Mouse (Mus musculus) heart, postnatal 4 days (tissue): ENCODE results near the gene Mafk. TPM values are rescaled to one million over a fixed set of nuclear protein-coding genes. Genes with fewer than 3 reads are reported as not detected.
"Not testable (repeated sequence)": the region's sequence is repeated elsewhere in the genome, so short reads cannot be mapped to it uniquely, and the experiment has no call there.

Experiments
- DNase-seq: peaks from one replicate; pipeline ENCODE4 v3.0.0; 2021
- total RNA-seq, 2 experiments: library from RNA; stranded (reverse); gene quantifications; 2 replicates each; pipeline ENCODE4 v1.2.3; 2021

Mafk gene
- total RNA-seq, result 10 to 100 TPM; 28.1 to 29.1 TPM

DNA sequence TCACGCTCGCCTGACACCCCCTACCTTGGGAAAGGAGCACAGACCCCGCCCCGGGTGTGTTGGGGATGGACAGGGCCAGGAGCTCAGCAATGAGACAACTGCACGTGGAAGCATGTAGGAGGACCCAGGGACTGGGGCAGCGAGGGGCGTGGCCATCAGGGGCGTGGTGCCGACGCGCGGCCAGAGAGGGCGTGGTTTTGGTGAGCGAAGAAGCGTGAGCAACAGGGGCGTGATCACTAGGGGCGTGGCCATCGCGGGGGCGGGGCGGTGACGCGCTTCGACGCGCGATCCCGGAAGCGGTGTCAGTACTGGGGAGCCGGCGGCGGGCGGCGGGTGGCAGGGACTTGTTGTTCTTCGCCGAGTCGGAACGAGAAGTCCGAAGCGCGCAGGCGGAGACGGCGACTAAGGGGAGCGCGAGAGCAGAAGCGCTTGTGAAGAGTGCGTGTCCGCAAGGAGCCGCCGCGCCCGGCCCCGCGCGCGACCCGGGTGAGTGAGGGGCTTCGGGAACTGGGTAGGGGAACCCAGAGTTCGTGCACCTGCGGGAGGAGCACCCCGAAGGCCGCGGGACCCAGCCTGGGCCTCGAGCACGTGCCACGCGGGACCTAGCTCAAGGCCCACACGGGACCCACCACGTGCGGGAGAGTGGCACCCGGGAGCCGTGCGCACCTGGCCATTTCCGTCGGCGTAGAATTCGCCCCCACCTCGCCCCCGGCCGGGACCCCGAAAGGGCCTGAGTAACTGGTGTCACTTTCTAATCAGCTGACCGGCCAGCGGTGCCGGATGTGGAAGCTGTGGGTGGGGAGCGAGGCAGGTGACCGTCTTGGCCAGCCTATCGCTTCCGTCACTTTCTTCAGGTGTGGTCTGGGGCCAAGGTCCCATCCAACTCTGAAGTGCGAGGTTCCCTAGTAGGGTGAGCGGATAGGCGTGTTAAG lies at the start of gene Mafk:
Gene Mafk, plus strand, starts transcription at position 287 of the 932 bp plus-strand sequence.
- DNase-seq, result peak; percentile 99

DNA sequence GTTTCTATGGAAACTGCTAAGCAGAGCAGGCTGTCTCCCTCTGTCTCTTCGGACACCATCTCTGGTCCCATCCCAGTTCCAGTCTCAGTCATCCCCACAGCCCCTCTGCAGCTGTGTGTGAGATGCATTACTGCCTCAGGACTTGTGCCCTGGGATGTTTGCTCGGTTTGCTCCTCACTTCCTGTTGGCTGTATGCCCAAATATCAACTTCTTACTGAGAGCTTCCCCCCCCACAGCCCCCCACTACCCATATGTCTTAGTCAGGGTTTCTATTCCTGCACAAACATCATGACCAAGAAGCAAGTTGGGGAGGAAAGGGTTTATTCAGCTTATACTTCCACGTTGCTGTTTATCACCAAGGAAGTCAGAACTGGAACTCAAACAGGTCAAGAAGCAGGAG lies 48.7 kb upstream of the Mafk start:
- not testable (repeated sequence) for DNase-seq

DNA sequence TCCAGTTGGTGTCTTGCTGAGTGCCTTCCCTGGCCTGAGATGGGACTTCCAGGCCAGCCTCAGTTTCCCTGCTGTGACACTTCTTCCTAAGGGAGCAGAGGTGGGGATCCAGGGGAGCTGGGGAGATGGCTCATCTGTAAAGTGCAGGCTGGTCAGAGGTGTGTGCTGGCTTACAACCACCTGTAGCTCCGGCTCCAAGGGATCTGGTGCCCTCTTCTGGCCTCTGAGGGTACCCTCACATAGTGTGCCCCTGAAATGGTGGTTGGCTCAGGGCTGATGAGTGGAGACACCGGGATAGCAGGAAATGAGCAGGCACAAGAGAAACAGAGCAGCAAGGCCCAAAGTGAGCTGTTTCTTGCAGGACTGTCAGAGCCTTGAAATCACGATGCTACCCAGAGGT lies 45.5 kb upstream of the Mafk start:
- DNase-seq, result peak; percentile 69

DNA sequence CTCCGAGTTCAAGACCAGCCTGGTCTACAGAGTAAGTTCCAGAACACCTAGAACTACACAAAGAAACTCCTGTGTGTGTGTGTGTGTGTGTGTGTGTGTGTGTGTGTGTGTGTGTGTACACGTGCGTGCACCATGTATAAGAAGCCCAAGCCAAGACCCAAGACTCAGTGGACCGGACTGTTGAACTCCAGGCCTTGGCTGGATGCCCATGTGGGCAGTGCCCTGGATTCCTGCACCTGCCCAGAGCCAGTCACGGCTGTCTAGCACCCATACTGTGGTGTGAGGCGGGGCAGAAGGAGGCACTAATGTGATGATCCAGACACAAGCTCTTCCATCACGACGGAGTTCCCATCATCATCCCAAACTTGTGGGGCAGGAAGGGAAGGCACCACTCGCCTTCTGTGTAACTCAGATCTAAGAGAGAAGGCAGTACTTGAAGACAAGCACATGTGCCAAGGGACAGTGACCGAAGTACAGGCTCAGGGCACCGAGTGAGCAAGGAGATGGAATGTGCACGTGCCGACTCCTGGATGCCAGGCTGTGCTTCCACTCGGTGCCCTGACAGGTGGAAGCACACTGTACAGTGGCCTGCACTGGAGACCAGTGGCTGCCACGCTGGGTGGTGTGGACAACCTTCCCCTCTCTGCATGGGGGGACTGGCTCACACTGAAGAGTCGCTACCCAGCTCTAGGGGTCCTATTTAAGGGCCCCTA lies 41.7 kb upstream of the Mafk start:
- no peak for DNase-seq

DNA sequence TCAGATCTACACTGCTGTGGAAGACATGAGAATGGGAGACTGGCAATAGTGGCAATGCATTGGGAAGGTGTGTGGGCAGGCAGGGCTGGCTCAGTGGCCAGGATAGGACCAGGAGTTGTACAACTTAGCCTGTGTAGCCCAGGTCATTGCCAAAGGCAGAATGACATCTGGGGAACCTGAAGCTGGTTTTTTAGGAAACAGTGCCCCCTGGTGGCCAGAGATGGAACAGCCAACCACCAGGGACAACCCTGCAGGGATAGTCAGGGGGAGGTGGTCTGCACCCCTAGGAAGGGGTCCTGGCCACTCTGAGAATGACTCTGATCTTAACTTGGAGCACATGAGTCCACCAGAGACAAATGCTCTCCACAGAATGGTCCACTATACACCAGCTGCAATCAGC lies 40.8 kb upstream of the Mafk start:
- peak; percentile 83 for DNase-seq

DNA sequence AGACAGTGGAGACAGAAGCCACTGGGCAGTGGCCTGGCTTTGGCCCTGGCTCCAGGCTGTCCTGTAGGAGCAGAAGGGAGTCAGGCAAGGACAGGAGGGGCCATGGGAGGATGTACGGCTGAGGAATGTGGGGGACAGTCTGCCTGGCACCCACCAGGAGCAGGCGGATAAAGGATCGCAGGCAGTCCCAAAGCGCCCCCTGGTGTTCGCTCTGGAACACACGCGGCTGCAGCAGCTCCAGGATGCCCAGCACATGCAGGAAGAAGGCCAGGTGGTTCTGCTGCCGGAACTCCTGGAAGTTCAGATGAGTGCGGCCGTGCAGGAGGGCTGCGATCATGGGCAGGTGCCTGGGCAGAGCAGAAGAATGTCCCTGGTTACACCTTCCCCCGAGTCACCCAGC lies 36.6 kb upstream of the Mafk start:
- peak; percentile 68 for DNase-seq

DNA sequence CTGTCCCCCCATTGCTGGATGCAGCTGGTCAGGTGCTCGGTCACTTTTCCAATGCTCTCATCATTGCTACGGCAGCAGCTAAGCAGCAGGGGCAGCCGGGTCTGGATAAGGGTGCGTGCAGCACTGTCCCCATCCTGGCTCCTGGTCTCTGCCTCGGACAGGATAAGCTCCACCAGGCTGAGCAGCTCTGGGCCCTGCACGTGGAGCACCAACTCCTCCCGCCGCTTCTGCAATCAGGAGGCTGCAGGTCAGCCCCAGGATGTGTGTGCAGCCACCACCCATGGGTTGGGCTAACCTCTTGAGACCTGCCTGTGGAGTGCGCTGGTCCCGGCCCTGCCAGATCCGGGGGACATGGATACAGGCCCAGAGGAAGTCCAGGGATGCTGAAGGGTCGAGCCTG lies 35.2 kb upstream of the Mafk start:
- DNase-seq, result no peak

DNA sequence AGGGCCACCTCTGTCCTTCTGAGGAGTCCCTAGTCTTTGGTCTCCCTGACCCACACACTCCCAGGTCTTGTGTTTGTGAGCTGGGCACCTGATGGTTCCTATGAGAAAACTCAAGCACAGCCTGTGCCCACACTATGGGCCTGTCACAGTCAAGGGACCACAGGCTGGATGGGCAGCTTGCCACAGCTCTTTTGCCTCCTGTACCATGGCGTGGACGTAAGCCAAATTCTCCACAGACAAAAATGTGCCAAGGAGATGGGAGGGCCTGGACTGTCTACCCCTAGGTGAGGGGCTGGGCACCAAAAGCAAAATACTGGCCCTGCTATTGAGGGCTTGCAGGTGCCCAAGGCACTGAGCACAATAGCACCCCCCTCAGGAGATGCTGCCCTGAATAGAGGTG lies 34.7 kb upstream of the Mafk start:
- DNase-seq, result no peak

DNA sequence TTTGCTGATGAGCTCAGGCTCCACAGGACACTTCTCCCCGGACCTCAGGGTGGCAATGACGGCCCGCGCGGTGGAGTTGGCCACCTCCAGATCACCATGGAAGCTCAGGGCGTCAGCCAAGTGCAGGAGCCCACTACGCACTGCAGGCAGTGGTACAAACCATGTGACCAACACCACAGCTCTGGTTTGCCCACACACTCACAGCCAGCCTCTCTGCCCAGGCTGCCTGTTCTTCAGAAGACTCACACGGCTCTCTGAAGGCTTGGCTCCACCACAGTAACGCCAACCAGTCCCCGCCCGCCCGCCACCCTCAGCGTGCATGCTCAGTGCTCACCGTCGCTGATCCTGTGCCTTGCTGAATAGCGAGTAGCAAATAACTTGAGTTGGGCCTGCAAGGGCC lies 33.2 kb upstream of the Mafk start:
- DNase-seq, result no peak

DNA sequence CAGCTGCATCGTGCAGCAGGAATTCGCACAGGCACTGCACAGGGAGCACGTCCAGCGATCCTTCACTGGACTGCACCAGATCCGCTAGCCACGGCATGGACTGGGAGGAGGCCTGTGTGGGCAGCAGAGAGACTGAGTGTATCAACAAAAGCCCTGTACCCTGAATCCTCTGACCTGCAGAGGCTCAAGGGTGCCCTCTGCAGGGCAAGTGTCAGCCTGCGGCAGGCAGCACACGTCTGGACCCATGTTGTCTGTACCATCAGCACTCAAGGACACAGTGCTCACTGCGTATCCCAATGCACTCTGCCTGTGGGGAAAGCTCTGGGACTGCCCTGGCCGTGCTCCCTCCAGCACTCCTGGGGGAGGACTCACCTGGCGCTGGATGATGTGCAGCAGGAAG lies 27.0 kb upstream of the Mafk start:
- DNase-seq, result no peak

DNA sequence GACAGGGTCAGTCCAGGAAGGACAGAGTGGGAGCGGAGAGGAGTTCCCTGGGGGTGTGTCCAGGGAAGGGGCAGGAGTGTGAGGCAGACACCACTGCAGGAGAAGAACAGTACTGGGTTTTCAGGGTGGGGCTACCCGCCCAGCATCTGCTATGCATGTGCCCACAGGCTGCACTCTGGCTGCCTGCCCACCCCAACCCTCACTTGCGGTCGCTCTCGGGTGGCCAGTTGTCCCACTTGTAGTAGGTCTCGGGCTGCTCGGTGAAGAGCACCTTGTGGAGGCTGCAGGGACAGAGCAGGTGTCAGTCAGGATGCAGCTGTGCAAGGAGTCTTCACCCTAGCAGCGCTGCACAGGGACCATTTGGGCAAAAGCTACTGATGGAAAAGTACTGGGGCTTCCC lies 23.1 kb upstream of the Mafk start:
- DNase-seq, result peak; percentile 4

DNA sequence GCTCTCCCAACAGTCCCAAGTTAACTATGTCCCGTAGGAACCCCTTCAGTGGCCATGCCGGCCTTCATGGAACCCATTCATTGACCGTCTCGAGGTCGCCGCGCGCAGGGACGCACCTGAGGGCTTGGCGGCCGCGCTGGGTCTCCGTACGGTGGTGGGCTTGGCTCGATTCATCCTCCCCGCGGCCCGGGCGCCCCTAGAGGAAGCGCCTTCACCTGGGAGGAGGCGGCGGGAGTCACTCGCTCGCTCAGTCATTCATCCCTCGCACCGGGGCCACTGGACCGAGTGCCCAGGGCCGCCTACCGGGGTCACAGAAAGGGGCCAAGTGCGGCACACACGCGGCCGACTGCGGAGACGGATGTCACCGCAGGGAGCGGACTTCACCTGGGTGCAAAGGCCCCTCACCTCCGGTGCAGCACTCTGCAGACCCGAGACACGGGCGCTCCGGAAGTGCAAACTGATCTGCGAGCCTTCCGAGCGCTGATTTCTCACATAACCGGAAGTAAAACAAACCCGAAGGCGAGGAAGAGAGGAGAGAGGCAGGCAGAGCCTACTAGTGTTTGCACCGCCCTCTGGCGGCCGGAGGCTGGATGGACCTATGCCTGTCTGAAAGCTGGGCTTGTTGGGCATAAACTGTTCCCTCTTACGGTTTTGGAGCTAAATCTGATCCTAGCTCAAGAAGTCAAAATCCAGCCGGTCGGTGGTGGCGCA lies 15.9 kb upstream of the Mafk start, which contains the start of gene Ints1:
Gene Ints1, minus strand, starts transcription at position 459 of the 711 bp plus-strand sequence.
- peak; percentile 97 for DNase-seq

DNA sequence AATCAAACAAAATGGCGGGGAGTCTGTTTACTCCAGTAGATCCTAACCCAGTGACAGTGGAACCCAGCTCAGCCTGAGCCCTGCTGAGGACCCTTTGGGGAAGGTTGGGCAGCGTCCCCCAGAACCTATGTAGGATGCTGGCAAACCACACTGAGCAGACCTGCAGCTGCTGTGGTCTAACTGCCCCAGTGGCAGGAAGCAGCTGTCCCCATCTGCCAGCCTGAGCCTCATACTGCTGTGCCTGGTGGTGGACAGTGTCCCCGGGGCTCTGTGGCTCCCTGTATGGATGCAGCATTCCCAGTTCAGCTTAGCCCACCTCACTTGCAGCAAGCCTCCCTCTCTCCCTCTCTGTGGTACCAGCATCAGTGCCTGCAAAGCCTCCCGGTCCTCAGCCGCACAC lies 14.3 kb upstream of the Mafk start:
- no peak for DNase-seq

DNA sequence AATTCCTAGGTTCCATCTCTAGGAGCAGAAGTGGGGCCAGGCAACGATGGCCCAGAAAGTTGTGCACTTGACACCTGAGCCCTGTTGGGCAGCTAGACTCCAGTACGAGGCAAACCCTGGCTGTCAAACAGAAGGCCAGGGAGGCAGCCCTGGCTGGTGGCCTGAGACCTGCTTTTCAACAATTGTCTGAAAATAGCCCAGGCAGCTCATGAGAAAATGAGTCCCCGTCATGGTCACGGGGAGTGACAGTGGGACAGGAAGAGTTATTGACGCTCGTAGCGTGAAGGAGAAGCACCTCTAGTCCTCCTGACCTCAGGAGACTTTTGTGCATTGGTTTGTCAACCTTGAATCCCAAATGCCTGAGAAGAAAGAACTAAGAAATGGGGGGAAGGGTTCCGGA lies 9.9 kb upstream of the Mafk start:
- no peak for DNase-seq

DNA sequence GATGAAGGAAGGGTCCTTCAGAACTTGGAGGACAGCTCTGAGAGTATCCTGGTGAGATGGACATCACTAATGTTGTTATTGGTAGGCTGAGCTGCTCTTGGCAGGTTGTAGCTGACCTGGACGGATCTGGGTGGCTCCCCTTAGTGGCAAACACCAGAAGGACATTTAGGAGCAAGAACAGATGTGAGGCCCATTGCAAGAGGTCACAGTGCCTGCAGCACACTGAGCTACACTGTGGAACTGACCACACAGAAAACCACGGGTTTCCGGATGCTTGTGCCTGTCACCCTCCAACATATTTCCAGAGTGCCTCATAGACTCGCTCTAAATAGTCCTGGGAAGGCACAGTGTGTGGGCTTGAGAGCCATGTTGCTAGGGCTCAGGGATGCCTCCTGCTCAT lies 1.8 kb upstream of the Mafk start:
- DNase-seq, result peak; percentile 6

DNA sequence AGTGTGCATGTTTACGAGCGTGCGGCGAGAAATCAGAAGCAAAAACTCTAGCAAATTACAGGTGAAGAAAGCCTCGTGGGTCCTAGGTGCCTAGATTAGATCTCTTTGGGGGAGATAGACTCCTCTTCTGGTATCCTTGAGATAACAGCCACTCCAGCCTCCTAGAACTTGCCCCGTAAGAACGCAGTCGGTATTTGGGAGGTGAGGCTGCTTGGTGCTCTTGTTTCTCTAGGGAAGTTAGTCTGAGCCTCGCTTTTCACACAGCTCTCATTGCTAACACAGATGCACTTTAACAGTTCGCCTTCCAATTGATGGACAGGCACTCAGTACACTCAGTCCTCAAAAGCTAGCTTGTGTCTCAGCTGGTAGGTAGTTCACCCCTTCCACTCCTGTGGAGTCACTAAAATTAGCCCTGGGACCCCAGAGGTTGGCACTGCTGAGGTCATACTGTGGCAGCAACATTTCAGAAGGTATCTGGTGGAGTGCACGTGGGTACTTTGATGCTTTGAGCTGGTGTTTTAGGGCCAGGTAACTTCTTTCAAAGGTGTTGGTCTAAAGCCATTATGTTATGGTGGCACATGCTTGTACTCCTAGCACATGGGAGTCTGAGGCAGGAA lies 954 bp downstream of the Mafk start:
- DNase-seq, result peak; percentile 6

DNA sequence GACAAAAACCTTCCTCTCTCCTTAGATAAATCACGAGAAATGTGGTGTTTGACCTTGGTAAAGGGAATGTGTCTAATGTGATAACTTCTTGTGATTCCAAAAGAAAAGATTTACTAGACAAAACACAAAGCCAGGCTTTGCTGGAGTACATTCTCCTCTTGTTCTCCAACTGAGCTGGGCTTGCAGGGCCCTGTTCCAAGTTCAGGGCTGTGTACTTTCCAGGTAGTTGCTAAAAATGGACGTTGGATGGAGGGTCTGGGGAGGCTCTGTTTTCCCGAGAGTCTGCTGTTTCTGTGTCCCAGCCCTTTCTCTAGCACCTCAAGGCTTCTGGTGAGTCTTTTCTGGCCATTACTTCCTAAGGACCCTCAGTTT lies 1.6 kb downstream of the Mafk start:
- DNase-seq, result peak; percentile 10

DNA sequence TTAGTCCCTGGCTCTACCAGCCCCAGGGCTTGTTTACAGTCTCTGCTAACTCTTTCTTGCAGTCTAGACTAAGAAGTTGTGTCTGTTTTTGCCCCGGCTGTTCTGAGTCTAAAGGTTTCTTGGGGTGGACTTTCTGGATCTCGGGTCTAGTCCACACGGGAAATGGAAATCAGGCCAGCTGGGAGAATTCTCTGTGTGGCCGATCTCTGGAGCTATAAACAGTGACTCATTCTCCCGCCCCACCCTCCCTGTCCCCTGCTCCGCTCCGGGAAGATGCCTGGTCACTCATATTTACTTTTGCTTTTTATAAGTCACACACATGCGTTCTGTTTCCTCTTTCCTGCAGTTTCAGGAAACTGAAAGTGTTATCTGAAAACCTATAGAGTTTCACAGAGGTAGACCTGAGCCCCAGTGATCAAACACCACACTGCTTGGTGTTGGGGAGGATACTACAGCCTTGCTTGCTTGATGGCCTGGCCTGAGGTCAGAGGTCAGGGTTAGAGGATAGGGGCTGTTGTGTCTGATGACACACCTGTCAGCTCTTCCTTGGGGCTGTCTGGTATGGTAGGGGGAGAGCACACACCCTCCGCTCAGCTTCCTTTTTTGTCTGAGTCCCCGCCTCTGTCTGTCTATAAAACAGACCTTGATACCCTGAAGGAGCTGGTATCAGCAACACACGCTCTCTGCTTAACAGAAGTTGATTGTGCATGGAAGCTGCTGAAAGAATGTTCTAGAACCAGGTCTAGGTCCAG lies 2.2 kb downstream of the Mafk start:
- DNase-seq, result peak; percentile 54

DNA sequence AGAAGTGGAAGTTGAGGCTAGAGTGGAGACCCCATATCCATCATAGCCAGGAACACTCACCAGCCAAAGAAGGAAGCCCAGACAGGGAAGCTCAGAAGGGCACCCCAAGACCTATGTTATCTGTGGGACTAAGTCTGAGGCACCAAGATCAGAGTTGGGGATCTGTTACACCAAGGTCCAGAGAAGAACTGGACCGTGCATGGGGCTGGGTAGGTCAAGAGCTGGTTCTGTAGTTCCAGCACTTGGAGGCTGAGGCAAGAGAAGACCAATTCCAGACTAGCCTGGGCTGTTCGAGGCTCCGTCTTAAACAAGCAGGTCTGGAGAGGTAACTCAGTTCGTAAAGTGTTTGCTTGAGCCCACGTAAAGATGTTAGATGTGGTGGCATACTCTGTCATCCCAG lies 2.8 kb downstream of the Mafk start:
- peak; percentile 4 for DNase-seq

DNA sequence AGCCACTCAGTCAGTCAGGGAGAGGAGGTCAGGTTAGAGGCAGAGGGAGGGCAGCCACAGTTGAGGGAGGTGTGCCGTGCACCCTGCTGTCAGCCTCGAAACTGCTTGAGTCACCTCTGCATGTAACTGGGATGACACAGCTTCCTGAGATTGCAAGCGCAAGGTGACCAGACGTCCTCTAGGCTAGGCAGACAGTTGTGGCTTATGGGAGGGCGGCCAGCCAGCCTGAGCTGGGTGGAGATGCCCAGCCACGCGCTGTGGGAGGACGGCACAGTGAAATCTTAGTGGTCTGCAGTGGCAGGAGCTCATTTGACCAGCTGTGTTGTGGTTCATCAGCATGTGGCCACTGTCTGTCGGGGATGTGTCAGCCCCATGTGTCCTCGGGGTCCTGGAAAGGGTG lies 3.6 kb downstream of the Mafk start:
- DNase-seq, result peak; percentile 72

DNA sequence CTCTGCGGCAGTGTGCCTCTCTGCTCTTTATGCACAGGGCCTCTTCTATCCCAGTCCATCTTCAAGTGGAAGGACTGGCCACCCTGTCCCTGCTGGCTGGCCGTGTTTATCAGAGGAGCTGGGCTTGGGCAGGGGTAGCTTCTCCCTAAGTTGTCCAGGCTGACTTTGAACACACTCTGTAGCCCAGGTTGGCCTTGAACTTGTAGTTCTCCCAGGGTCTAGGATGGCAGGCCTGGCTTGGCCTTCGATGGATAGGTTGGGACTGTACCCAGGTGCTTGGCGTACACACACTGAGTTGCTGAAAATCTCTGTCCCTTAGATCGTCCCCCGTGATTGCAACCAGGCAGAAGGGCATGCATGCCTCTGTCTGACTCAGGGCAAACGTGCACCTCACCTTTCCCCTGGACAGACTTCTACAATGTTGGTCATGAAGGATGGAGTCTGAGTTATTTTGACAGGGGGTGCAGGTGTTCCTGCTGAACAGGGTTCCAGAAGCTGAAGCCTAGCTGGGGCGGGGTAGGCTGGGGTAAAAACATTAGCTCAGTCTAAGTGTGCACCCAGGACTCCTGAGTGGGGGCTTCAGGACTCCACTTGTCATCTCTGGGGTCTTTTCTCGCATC lies 4.8 kb downstream of the Mafk start:
- no peak for DNase-seq
